Mouse (Mus musculus) embryo, embryonic 10 days (tissue): ENCODE data around the gene Gp9.

Experiments used
- DNase-seq: peaks from one replicate; pipeline ENCODE4 v3.0.0-alpha.2; 2015; ENCODE audit warnings: low spot score

Gp9 gene

GRCm38 (mm10) chr6:87787108-87787890, 9.4 kb downstream of the Gp9 start:
- DNase-seq = no peak

- DNase-seq = no peak
These were observed 10.5 kb downstream of the Gp9 start for GRCm38 (mm10) chr6:87788266-87788895.

GRCm38 (mm10) chr6:87788896-87789587, 11.2 kb downstream of the Gp9 start:
- no peak for DNase-seq

GRCm38 (mm10) chr6:87789791-87790190, 11.9 kb downstream of the Gp9 start:
- DNase-seq = no peak

GRCm38 (mm10) chr6:87790779-87791480, 13.1 kb downstream of the Gp9 start:
- no peak for DNase-seq

DNA sequence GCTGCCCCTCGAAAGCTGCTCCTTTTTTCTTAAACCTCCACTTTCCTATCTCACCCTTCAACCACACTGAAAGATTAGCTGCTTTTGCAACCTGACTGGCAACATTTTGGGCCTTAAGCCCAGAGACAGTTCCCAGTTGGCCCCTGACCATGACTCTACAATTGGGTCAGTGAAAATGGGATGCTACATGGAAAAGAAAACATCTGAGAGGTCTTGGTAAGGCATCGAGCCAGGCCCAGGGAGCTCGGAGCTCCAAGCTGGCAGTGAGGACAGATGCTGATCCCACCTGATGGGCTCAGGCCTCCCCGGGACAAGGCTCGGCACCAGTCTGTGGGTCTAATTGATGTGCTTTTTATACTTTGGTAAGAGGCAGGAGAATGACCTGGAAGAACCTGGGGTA, 14.0 kb downstream of the Gp9 start:
- no peak for DNase-seq

DNA sequence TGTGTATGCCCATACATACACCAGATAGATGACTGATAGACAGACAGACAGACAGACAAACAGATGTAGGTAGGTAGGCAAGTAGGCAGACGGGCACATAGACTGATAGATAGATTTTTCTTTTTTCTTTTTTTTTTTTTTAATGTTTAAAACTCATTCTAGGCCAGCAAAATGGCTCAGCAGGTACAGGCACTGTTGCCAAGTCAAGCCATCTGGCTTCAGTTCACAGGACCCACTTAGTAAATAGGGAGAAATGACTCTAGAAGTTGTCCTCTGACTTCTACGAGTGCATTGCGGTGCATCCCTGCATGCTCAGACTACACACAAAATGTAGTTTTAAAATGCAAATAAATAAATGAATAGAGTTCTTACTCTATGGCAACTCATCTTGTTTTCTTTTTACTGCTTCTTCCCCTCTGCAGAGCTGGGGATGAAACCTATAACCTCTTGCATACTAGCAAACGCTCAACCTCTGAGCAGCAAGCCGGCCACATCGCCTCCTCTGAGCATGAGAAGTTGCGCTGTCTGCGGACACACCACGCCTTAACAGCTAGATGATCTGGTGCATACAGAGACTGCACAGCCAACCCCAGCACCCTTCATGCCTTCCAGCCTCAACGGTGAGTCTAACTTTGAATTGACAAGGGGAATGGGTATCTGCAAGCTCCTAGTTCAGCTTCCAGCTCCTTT, 16.1 kb downstream of the Gp9 start:
- DNase-seq = no peak

- DNase-seq = no peak
These were observed 17.7 kb downstream of the Gp9 start for GRCm38 (mm10) chr6:87795385-87796150.

DNA sequence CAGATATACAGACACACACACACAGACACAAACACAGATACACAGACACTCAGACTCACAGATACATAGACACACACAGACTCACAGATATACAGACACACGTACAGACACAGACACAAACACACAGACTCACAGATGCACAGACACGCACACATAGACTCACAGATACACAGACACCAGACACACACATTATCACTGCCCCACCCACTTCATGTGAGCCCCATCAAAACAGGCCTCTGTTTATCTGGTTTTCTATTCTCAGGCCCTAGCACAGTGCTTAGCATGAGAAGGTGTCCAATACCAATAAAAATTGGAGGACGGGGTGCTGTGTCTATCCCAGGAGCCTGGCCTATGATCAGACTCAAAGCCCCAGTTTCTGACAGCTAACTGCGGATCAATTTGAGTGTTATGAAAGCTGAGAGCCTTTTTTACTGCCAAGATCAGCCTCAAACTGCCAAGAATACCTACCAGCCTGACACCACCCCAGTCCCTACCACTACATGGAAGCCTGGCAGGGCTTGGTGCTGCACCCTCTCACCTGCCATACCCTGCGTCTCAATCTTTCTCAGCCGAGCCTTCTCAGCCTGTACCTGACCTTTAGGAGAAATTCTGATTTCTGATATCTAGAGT, 18.5 kb downstream of the Gp9 start:
- DNase-seq = no peak

DNA sequence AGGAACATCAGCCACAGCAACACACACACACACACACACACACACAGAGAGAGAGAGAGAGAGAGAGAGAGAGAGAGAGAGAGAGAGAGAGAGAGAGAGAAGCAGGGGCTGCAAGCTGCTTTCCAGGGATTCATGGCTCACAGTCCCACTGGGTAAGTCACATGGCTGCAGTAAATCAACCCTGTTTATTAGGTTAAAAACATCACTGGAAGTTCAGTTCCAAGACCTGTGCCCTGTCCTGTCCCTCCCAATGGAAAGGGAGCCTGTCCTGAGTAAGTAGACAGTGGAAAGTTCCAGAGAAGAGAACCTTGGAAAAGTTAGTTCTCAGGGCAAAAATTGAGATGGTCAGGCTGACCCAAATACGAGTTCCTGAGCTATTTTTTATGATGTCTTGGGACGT, 19.4 kb downstream of the Gp9 start:
- DNase-seq = no peak

DNA sequence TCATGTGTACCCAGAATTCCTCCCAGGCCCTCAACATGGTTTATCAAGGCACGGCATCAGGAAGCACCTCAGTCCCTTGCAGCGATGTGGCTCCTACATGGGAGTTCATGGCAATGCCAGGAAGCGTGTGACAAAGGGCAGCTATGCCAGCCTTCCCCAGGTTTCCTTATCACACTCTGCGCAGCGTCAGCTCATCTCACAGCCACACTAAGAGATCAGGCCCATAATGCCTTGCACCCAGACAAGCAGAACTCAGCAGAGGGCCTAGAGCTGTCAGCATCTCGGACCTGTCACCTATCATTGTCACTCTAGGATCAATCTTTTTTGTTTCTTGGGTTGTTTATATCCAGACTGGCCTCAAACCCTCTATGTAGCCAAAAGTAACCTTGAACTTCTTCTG, 21.7 kb downstream of the Gp9 start:
- no peak for DNase-seq

GRCm38 (mm10) chr6:87802462-87802861, 24.6 kb downstream of the Gp9 start:
- no peak for DNase-seq

DNA sequence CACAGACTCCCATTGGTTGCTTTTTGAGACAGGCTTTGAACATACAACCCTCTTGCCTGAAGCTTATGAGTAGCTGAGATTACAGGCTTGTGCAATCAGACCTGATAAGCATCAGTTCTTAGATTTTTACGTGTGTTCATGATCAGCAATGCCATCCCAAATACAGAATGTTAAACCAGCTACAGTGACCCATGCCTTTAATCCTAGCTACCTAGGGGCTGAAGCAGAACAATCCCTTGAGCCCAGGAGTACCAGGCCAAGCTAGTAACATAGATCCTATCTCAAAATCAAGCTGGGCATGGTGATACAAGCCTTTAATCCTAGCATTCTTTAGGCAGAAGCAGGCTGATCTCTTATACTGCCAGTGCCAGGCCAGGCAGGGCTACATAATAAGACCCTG, 26.2 kb downstream of the Gp9 start:
- DNase-seq = no peak

GRCm38 (mm10) chr6:87804886-87805285, 27.0 kb downstream of the Gp9 start:
- no peak for DNase-seq

DNA sequence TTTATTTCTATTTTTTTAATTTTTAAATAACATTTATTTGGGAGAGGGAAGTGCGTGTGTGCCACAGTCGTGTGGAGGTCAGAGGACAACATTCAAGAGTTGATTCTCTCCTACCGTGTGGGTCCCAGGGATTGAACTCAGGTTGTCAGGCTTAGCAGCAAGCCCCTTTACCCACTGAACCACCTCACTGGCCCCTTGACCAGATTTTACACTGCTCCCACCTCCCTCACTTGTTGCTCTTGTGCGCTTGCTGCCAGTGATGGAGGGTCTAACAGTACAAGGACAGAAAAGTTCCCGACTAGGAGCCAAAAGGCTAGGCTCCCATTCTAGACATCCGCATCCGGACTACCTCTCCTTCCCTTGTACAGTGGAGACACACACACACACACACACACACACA, 27.6 kb downstream of the Gp9 start:
- DNase-seq = no peak

DNA sequence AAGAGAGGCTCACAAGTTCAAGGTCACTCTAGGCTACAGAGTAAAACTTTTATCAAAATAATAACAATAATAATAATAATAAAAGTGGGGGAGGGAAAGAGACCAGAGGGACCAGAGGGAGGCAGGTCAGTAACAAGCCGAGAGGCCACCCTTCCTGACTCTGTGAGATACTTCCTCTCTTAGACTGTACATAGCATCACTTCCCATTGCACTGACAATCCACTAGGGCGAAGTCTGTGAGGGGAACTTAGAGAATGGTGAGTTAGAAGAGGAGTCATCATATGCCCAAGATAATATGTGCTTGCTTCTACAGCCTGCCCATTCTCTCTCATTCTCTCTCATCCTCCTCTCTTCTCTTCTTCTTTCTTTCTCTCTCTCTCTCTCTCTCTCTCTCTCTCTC, 28.2 kb downstream of the Gp9 start:
- DNase-seq = no peak

GRCm38 (mm10) chr6:87806857-87807256, 29.0 kb downstream of the Gp9 start:
- DNase-seq = no peak

DNA sequence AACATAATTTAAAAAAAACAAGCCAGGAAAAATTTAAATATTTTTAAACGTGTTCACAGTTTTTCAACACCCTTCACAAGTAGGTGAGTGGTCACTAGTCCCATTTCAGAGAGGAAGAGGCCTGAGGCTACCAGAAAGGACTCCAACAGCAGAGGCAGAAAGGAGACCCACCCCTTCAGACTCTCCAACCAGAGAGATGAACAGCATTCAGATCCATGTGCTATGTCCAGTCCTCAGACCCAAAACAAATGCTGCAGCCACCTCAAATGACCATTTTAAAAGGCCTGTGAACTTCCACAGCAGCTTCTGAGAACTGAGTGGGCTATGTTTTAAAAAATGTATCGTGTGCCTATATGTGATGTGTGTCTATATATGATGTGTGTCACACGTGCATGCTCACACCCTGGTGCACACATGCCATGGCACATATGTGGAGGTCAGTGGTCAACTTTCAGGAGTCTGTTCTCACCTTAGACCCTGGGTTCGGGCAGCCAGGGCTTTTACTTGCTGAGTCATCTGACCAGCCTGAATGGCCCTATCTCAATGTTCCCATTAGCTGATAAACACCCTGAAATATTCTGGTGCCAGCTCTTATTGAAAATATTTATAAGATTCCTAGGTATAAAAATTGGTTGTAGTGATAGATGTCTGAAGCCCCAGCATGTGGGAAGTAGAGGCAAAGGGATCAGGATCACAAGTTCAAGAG, 30.0 kb downstream of the Gp9 start:
- DNase-seq = no peak

- DNase-seq = no peak
These were observed 30.6 kb downstream of the Gp9 start for GRCm38 (mm10) chr6:87808521-87808920.

DNA sequence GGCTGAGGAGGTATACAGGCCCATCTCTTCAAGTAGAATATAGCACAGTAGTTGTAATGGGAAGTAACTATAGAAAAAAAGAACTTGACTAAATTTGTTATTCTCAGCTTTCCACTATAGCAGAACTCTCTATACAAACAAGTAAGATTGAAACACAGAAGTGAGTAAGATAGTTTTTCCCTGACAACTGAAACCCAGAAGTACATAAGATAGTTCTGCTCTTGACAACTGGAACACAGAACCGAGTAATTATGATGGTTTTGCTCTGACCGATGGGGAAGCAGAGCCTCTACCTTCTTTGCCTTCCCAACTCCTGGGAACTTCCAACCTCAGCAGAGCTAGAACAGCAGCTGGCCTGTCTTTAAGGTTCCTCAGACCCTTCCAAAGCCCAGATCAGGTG, 31.3 kb downstream of the Gp9 start:
- DNase-seq = no peak
